Mouse (Mus musculus): ENCODE data around the gene Ash1l. TPM values are rescaled to one million over a fixed set of nuclear protein-coding genes. Genes with fewer than 3 reads are reported as not detected.
A peak's percentile ranks its signal among the peaks of the same experiment; 100 is the strongest.

Gene Ash1l
- total and polyA plus RNA-seq, 2 experiments, result 3.9 to 11.8 TPM

GRCm38 (mm10) chr3:88912585-88912984 is 37.8 kb upstream of the Ash1l start:
- no peak overlapping the region for H3K9ac ChIP-seq (ENCODE audit: low read depth, low read length)
- TF ChIP-seq POLR2A (IDR thresholded peaks at IDR 0.05; ENCODE audit: extremely low read depth, insufficient read depth, low read length) (no peak), CTCF (IDR thresholded peaks at IDR 0.05; ENCODE audit: low read depth, low read length) (no peak)
- H3K27me3 ChIP-seq (ENCODE audit: control insufficient read depth, insufficient read depth, low read length), result no peaks in the 10 kb centered on the region
- no peak for DNase-seq (ENCODE audit: extremely low read depth, low read depth, low spot score)
- peaks cover 5% of the 10 kb centered on the region; the same call in 1 of the 2 replicates for H3K36me3 ChIP-seq (ENCODE audit: control insufficient read depth, insufficient read depth, low read length)
- H3K27ac ChIP-seq (replicated peaks; ENCODE audit: insufficient read depth, low read depth, low read length), result no peak overlapping the region
- 93% methylated on average over 7 of the region's 7 CpGs for WGBS
- H3K4me3 ChIP-seq (ENCODE audit: insufficient read depth, low read depth, low read length), result no peak overlapping the region
- no peaks in the 10 kb centered on the region for H3K79me2 ChIP-seq (ENCODE audit: control insufficient read depth, insufficient read depth, low read length)
- H3K4me1 ChIP-seq (ENCODE audit: control insufficient read depth, insufficient read depth, low read length), result peaks cover 4% of the 10 kb centered on the region; the same call in 1 of the 2 replicates

GRCm38 (mm10) chr3:88913511-88914383 is 36.7 kb upstream of the Ash1l start, which contains the start of gene Msto1:
Gene Msto1 (minus strand): TSS chr3:88913999.
- H3K4me1 ChIP-seq (ENCODE audit: control insufficient read depth, insufficient read depth, low read length), result peaks cover 4% of the 10 kb centered on the region; the same call in 1 of the 2 replicates
- peak within 1 kb of the TSS; percentile 71 for H3K4me3 ChIP-seq (ENCODE audit: insufficient read depth, low read depth, low read length)
- under 1% methylated on average over 62 of the region's 62 CpGs for WGBS
- peaks cover 5% of the 10 kb centered on the region; the same call in 1 of the 2 replicates for H3K36me3 ChIP-seq (ENCODE audit: control insufficient read depth, insufficient read depth, low read length)
- peak within 1 kb of the TSS; percentile 86 for H3K27ac ChIP-seq (replicated peaks; ENCODE audit: insufficient read depth, low read depth, low read length)
- no peaks in the 10 kb centered on the region for H3K27me3 ChIP-seq (ENCODE audit: control insufficient read depth, insufficient read depth, low read length)
- peak within 1 kb of the TSS; percentile 72 for H3K9ac ChIP-seq (ENCODE audit: low read depth, low read length)
- no peak for TF ChIP-seq CTCF (IDR thresholded peaks at IDR 0.05; ENCODE audit: low read depth, low read length)
- TF ChIP-seq POLR2A (IDR thresholded peaks at IDR 0.05; ENCODE audit: extremely low read depth, insufficient read depth, low read length), result peak; percentile 80
- H3K79me2 ChIP-seq (ENCODE audit: control insufficient read depth, insufficient read depth, low read length), result no peaks in the 10 kb centered on the region
- peak; percentile 80 for DNase-seq (ENCODE audit: extremely low read depth, low read depth, low spot score)

- Histone ChIP-seq H3K4me3 (ENCODE audit: insufficient read depth, low read depth, low read length) (peak overlapping the region; percentile 71), H3K79me2 (ENCODE audit: control insufficient read depth, insufficient read depth, low read length) (no peaks in the 10 kb centered on the region), H3K9ac (ENCODE audit: low read depth, low read length) (peak overlapping the region; percentile 30), H3K27ac (replicated peaks; ENCODE audit: insufficient read depth, low read depth, low read length) (peak overlapping the region; percentile 86), H3K27me3 (ENCODE audit: control insufficient read depth, insufficient read depth, low read length) (no peaks in the 10 kb centered on the region), H3K4me1 (ENCODE audit: control insufficient read depth, insufficient read depth, low read length) (peaks cover 4% of the 10 kb centered on the region; the same call in 1 of the 2 replicates), H3K36me3 (ENCODE audit: control insufficient read depth, insufficient read depth, low read length) (peaks cover 3% of the 10 kb centered on the region; the same call in 1 of the 2 replicates)
- WGBS, result 23% methylated on average over 8 of the region's 8 CpGs
- DNase-seq (ENCODE audit: extremely low read depth, low read depth, low spot score), result no peak
- TF ChIP-seq POLR2A (IDR thresholded peaks at IDR 0.05; ENCODE audit: extremely low read depth, insufficient read depth, low read length), result no peak
- TF ChIP-seq CTCF (IDR thresholded peaks at IDR 0.05; ENCODE audit: low read depth, low read length), result no peak
Observed at GRCm38 (mm10) chr3:88914384-88914810, 36.0 kb upstream of the Ash1l start.

GRCm38 (mm10) chr3:88918981-88919380 is 31.4 kb upstream of the Ash1l start:
- Histone ChIP-seq H3K27me3 (ENCODE audit: control insufficient read depth, insufficient read depth, low read length) (no peaks in the 10 kb centered on the region), H3K4me1 (ENCODE audit: control insufficient read depth, insufficient read depth, low read length) (peaks cover 4% of the 10 kb centered on the region; the same call in 1 of the 2 replicates), H3K27ac (replicated peaks; ENCODE audit: insufficient read depth, low read depth, low read length) (no peak overlapping the region), H3K79me2 (ENCODE audit: control insufficient read depth, insufficient read depth, low read length) (no peaks in the 10 kb centered on the region), H3K9ac (ENCODE audit: low read depth, low read length) (no peak overlapping the region), H3K36me3 (ENCODE audit: control insufficient read depth, insufficient read depth, low read length) (peaks cover 12% of the 10 kb centered on the region; the same call in 1 of the 2 replicates), H3K4me3 (ENCODE audit: insufficient read depth, low read depth, low read length) (no peak overlapping the region)
- no peak for DNase-seq (ENCODE audit: extremely low read depth, low read depth, low spot score)
- no peak for TF ChIP-seq POLR2A (IDR thresholded peaks at IDR 0.05; ENCODE audit: extremely low read depth, insufficient read depth, low read length)
- no peak for TF ChIP-seq CTCF (IDR thresholded peaks at IDR 0.05; ENCODE audit: low read depth, low read length)
- WGBS, result 79% methylated on average over 13 of the region's 13 CpGs

GRCm38 (mm10) chr3:88921411-88921810 is 29.0 kb upstream of the Ash1l start:
- no peak overlapping the region for H3K9ac ChIP-seq (ENCODE audit: low read depth, low read length)
- no peaks in the 10 kb centered on the region for H3K27me3 ChIP-seq (ENCODE audit: control insufficient read depth, insufficient read depth, low read length)

More at GRCm38 (mm10) chr3:88921411-88921810, 29.0 kb upstream of the Ash1l start:
- H3K4me3 ChIP-seq (ENCODE audit: insufficient read depth, low read depth, low read length), result no peak overlapping the region
- 98% methylated on average over 9 of the region's 9 CpGs for whole genome bisulfite sequencing
- no peak overlapping the region for H3K27ac ChIP-seq (replicated peaks; ENCODE audit: insufficient read depth, low read depth, low read length)
- TF ChIP-seq POLR2A (IDR thresholded peaks at IDR 0.05; ENCODE audit: extremely low read depth, insufficient read depth, low read length) (no peak), CTCF (IDR thresholded peaks at IDR 0.05; ENCODE audit: low read depth, low read length) (no peak)
- H3K4me1 ChIP-seq (ENCODE audit: control insufficient read depth, insufficient read depth, low read length), result no peaks in the 10 kb centered on the region
- no peaks in the 10 kb centered on the region for H3K79me2 ChIP-seq (ENCODE audit: control insufficient read depth, insufficient read depth, low read length)
- H3K36me3 ChIP-seq (ENCODE audit: control insufficient read depth, insufficient read depth, low read length), result peaks cover 22% of the 10 kb centered on the region
- DNase-seq (ENCODE audit: extremely low read depth, low read depth, low spot score), result no peak

Data from liver, adult 2 months (tissue).